34 mouse cellular contexts compared by ENCODE assay signal in genomic region chr11:21951657-21952237, GRCm38 (mm10). TPM values are rescaled to one million over a fixed set of nuclear protein-coding genes. Genes with fewer than 3 reads are reported as not detected.
DNase-seq lines count a peak whose midpoint lies in the region; ATAC-seq and TF ChIP-seq lines count a peak whose summit lies in the region.
"Had no signal": no experiment of that assay in that cellular context is flagged by ENCODE, and none has a peak within 500 bp of the region (broad histone marks: within the 10 kb centered on the region; RNA-seq: fewer than 3 reads in every experiment).

No protein-coding gene starts in this region.

- no peak overlapping the region for H3K27ac ChIP-seq in intestine, postnatal 0 days (ENCODE audit: low read depth, low read length)
- H3K27ac ChIP-seq in forebrain, embryonic 15.5 days (replicated peaks): no peak overlapping the region
- H3K27ac ChIP-seq: embryonic facial prominence, embryonic 10.5 days; embryonic facial prominence, embryonic 15.5 days; heart, embryonic 10.5 days; heart, embryonic 15.5 days; hindbrain, embryonic 12.5 days; hindbrain, postnatal 0 days; limb, embryonic 12.5 days; liver, embryonic 12.5 days; macrophage; midbrain, embryonic 13.5 days; stomach, embryonic 15.5 days had no signal

- H3K4me1 ChIP-seq in intestine, postnatal 0 days (replicated peaks; ENCODE audit: control insufficient read depth, insufficient read depth, low read length): no peaks in the 10 kb centered on the region
- no peaks in the 10 kb centered on the region for H3K4me1 ChIP-seq in forebrain, embryonic 15.5 days
- H3K4me1 ChIP-seq: embryonic facial prominence, embryonic 10.5 days; embryonic facial prominence, embryonic 15.5 days; heart, embryonic 10.5 days; heart, embryonic 15.5 days; hindbrain, embryonic 12.5 days; limb, embryonic 12.5 days; liver, embryonic 12.5 days; midbrain, embryonic 13.5 days; stomach, embryonic 15.5 days had no signal

- H3K4me2 ChIP-seq in intestine, postnatal 0 days (replicated peaks; ENCODE audit: low read depth): no peak overlapping the region
- no peak overlapping the region for H3K4me2 ChIP-seq in forebrain, embryonic 15.5 days (replicated peaks)
- H3K4me2 ChIP-seq: embryonic facial prominence, embryonic 15.5 days; heart, embryonic 15.5 days; hindbrain, embryonic 12.5 days; limb, embryonic 12.5 days; liver, embryonic 12.5 days; midbrain, embryonic 13.5 days; stomach, embryonic 15.5 days had no signal

- ATAC-seq in intestine, postnatal 0 days: peak; percentile 89
- no peak for ATAC-seq in forebrain, embryonic 15.5 days (replicated peaks)
- ATAC-seq: forebrain, embryonic 14.5 days; hindbrain, postnatal 0 days; liver, embryonic 12.5 days; liver, postnatal 0 days; midbrain, embryonic 13.5 days had no signal

- peak; percentile 13 for DNase-seq in adrenal gland, adult 2 months
- DNase-seq in adrenal gland, postnatal 10 days: no peak
- peak; percentile 35 for DNase-seq in 3134 (ENCODE audit: extremely low read depth, insufficient read length, low spot score)
- DNase-seq in NIH3T3 (ENCODE audit: low read depth): peak; percentile 78
- no peak for DNase-seq in urinary bladder, adult 18-20 months (ENCODE audit: low spot score in 2 of 2)
- DNase-seq: adrenal gland, postnatal 14 days; cerebellum, adult 8-10 months; cerebellum, postnatal 25 days; gastrocnemius, postnatal 25 days; heart, adult 11 months; kidney, adult 11 months; kidney, postnatal 14 days; liver, postnatal 0 days; retina, postnatal 1 day; right cerebral cortex, postnatal 25 days; thymus, postnatal 14 days had no signal

- H3K9me3 ChIP-seq in intestine, postnatal 0 days (ENCODE audit: control insufficient read depth): no peaks in the 10 kb centered on the region
- no peaks in the 10 kb centered on the region for H3K9me3 ChIP-seq in forebrain, embryonic 15.5 days
- H3K9me3 ChIP-seq: embryonic facial prominence, embryonic 10.5 days; embryonic facial prominence, embryonic 15.5 days; heart, embryonic 10.5 days; heart, embryonic 15.5 days; hindbrain, embryonic 12.5 days; limb, embryonic 12.5 days; liver, embryonic 12.5 days; midbrain, embryonic 13.5 days; stomach, embryonic 15.5 days had no signal

- no peak for TF ChIP-seq CTCF in intestine, postnatal 0 days (IDR thresholded peaks at IDR 0.05; ENCODE audit: low read depth)

- H3K4me3 ChIP-seq in intestine, postnatal 0 days (ENCODE audit: low read depth, low read length): no peak overlapping the region
- no peak overlapping the region for H3K4me3 ChIP-seq in forebrain, embryonic 15.5 days
- H3K4me3 ChIP-seq: embryonic facial prominence, embryonic 10.5 days; embryonic facial prominence, embryonic 15.5 days; heart, embryonic 10.5 days; heart, embryonic 15.5 days; hindbrain, embryonic 12.5 days; limb, embryonic 12.5 days; liver, embryonic 12.5 days; midbrain, embryonic 13.5 days; stomach, embryonic 15.5 days had no signal

- H3K27me3 ChIP-seq in intestine, postnatal 0 days (replicated peaks; ENCODE audit: control insufficient read depth, insufficient read depth, low read length): no peaks in the 10 kb centered on the region
- H3K27me3 ChIP-seq in forebrain, embryonic 15.5 days: no peaks in the 10 kb centered on the region
- H3K27me3 ChIP-seq: embryonic facial prominence, embryonic 15.5 days; heart, embryonic 15.5 days; hindbrain, embryonic 12.5 days; limb, embryonic 12.5 days; liver, embryonic 12.5 days; midbrain, embryonic 13.5 days; stomach, embryonic 15.5 days had no signal

- H3K36me3 ChIP-seq in intestine, postnatal 0 days (ENCODE audit: control insufficient read depth, insufficient read depth): no peaks in the 10 kb centered on the region
- H3K36me3 ChIP-seq in forebrain, embryonic 15.5 days: no peaks in the 10 kb centered on the region
- H3K36me3 ChIP-seq: embryonic facial prominence, embryonic 10.5 days; embryonic facial prominence, embryonic 15.5 days; heart, embryonic 10.5 days; heart, embryonic 15.5 days; hindbrain, embryonic 12.5 days; limb, embryonic 12.5 days; liver, embryonic 12.5 days; midbrain, embryonic 13.5 days; stomach, embryonic 15.5 days had no signal

- no peak overlapping the region for H3K9ac ChIP-seq in intestine, postnatal 0 days (ENCODE audit: low read depth, low read length)
- no peak overlapping the region for H3K9ac ChIP-seq in forebrain, embryonic 15.5 days (replicated peaks)
- H3K9ac ChIP-seq: embryonic facial prominence, embryonic 15.5 days; heart, embryonic 15.5 days; hindbrain, embryonic 12.5 days; limb, embryonic 12.5 days; liver, embryonic 12.5 days; liver, postnatal 0 days; midbrain, embryonic 13.5 days; stomach, embryonic 15.5 days had no signal

- 67% methylated on average over 2 of the region's 2 CpGs for WGBS in intestine, postnatal 0 days
- WGBS in forebrain, embryonic 15.5 days: 93% methylated on average over 2 of the region's 2 CpGs

RNA-seq across cellular contexts. Expression of gene Otx1, which starts 51.0 kb away (rescaled TPM):
- total RNA-seq in adrenal gland, adult 2 months (2021): not detected
- polyA plus RNA-seq in adrenal gland, adult 2 months (2012; rRNA removed): not detected in 2 replicates
- under 1 TPM in 1 of 2 experiments, not detected in 1; 0.09 TPM for total RNA-seq in adrenal gland, postnatal 10 days (2021)
- polyA plus RNA-seq in intestine, postnatal 0 days (2015; fragmentation: Nextera tagmentation; extraction: Ambion mirVana): not detected in 2 replicates
- polyA plus RNA-seq in forebrain, embryonic 15.5 days (2015; fragmentation: Nextera tagmentation; extraction: Ambion mirVana): 9.8 and 10.6 TPM in 2 replicates
- total RNA-seq: adrenal gland, postnatal 14 days; gastrocnemius, adult 18-20 months; gastrocnemius, postnatal 25 days; heart, postnatal 25 days; megakaryocyte-erythroid progenitor cell, adult 5-6 weeks had no signal
- polyA plus RNA-seq: kidney, embryonic 14.5 days; liver, embryonic 12.5 days; liver, postnatal 0 days; macrophage had no signal

Comparison
In these comparisons a context has a peak if more than half of its experiments do, and no peak if none do; other contexts are left out.
1. DNase-seq: peak in adrenal gland, adult 2 months (single experiment), 3134 (single experiment) and NIH3T3 (single experiment); none in adrenal gland, postnatal 10 days (single experiment) and urinary bladder, adult 18-20 months (0 of 2).
2. RNA of gene Otx1, which starts 51.0 kb away (polyA plus RNA-seq): 9.8 to 10.6 TPM in forebrain, embryonic 15.5 days; not detected in adrenal gland, adult 2 months and not detected in intestine, postnatal 0 days; every median in the first group is over 10 times any median in the second.